Mouse (Mus musculus): Measurements from ENCODE around the gene Ptprn2. TPM values are rescaled to one million over a fixed set of nuclear protein-coding genes. Genes with fewer than 3 reads are reported as not detected.

The Ptprn2 gene
- total and polyA plus RNA-seq, 3 experiments: 0.17 TPM; not detected in 2

DNA sequence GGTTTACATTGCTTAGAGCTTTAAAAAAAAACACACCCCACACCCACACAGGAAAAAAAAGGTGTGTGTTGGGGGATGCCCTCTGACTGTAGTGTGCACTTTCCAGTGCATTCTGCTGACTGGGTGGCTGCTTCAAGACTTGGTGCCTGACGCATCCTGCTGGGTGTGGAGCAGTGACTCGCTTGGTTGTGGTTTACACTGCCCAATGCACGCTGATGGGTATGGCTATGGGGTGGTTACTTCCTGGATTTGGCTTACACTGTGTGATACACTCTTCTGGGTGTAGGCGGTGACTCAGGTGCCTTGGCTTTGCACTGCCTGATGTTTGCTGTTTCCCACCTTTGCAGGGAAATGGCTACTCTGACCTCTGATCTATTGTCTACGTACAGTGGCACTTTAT lies 18.5 kb upstream of the Ptprn2 start:
- Histone ChIP-seq H3K79me2 (replicated peaks; ENCODE audit: control insufficient read depth, extremely low read depth, insufficient read depth, poor library complexity, severe bottlenecking) (no peaks in the 10 kb centered on the region), H3K9ac (ENCODE audit: insufficient read depth, low read depth) (no peak overlapping the region), H3K36me3 (replicated peaks in 1 of 2; ENCODE audit: control insufficient read depth in 1 of 2, insufficient read depth in 1 of 2, low read length in 1 of 2) (peaks cover 9 to 47% of the 10 kb centered on the region in 2 experiments), H3K27me3 (replicated peaks) (no peaks in the 10 kb centered on the region), H3K4me2 (ENCODE audit: insufficient read depth, low read depth, poor library complexity, severe bottlenecking) (no peak overlapping the region), H3K4me1 (ENCODE audit: control insufficient read depth in 1 of 2, insufficient read depth in 2 of 2) (no peaks in the 10 kb centered on the region), H3K27ac (ENCODE audit: insufficient read depth, low read depth) (0 out of 2 replicates have a peak overlapping the region, but pooled peaks have one; percentile 0), H3K4me3 (replicated peaks in 1 of 3; ENCODE audit: low read depth in 2 of 3, low read length in 2 of 3, poor library complexity in 1 of 3) (no peak overlapping the region), H3K9me3 (replicated peaks; ENCODE audit: low read length) (no peaks in the 10 kb centered on the region)
- in situ Hi-C loops (cut with MboI; ENCODE audit: low pct_ligation_motif_present, low pct_unique_long_range_greater_than_20kb, low sequenced_read_pairs): no loop called here
- no peak for DNase-seq (ENCODE audit: extremely low read depth)
- TF ChIP-seq MYC (IDR thresholded peaks at IDR 0.05; ENCODE audit: low read depth, low read length) (no peak), ZC3H11A (IDR thresholded peaks at IDR 0.05; ENCODE audit: low read depth, low read length) (no peak), UBTF (IDR thresholded peaks at IDR 0.05; ENCODE audit: low read depth, low read length) (no peak), NRF1 (IDR thresholded peaks at IDR 0.05; ENCODE audit: low read depth, low read length) (no peak), SIN3A (IDR thresholded peaks at IDR 0.05; ENCODE audit: low read length) (no peak), BHLHE40 (IDR thresholded peaks at IDR 0.05; ENCODE audit: low read depth, low read length) (no peak), TBP (conservative IDR thresholded peaks at IDR 0.05; ENCODE audit: low read depth, low read length) (no peak), KAT2A (IDR thresholded peaks at IDR 0.05; ENCODE audit: insufficient replicate concordance, low read length) (no peak), MAX (IDR thresholded peaks at IDR 0.05; ENCODE audit: low read length) (no peak), EP300 (IDR thresholded peaks at IDR 0.05; ENCODE audit: low read length) (no peak), CHD2 (IDR thresholded peaks at IDR 0.05; ENCODE audit: low read length) (no peak), PAX5 (IDR thresholded peaks at IDR 0.05; ENCODE audit: low read length) (no peak)
- dilution Hi-C loops (cut with MboI; ENCODE audit: extremely low pct_ligation_motif_present, extremely low pct_unique_long_range_greater_than_20kb, low sequenced_read_pairs): no loop called here

DNA sequence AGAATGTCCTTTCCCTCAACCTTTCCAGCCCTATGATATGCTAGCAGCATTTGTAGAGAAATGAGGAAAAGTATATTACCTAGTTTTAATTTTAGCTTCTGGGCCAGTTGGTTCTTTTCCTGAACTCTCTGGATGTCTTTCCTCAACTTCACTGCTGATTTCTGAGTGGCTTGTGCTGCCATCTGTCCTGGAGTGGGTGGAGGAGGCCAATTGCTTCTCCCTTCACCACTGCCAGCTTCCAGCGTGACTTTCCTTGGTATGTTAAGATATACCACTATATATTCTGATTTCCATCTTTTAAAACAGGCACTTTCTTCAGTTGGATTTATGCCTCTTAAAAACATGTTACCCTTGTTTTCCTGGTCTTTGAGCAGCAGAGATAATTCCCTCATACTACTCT lies 17.2 kb upstream of the Ptprn2 start:
- H3K9me3 ChIP-seq (replicated peaks; ENCODE audit: low read length): no peaks in the 10 kb centered on the region
- H3K27ac ChIP-seq (ENCODE audit: insufficient read depth, low read depth): no peak overlapping the region
- no peaks in the 10 kb centered on the region for H3K4me1 ChIP-seq (ENCODE audit: control insufficient read depth in 1 of 2, insufficient read depth in 2 of 2)
- H3K79me2 ChIP-seq (replicated peaks; ENCODE audit: control insufficient read depth, extremely low read depth, insufficient read depth, poor library complexity, severe bottlenecking): no peaks in the 10 kb centered on the region
- no peak for TF ChIP-seq UBTF (IDR thresholded peaks at IDR 0.05; ENCODE audit: low read depth, low read length)
- no peak for TF ChIP-seq PAX5 (IDR thresholded peaks at IDR 0.05; ENCODE audit: low read length)
- no peak for TF ChIP-seq E2F4 (IDR thresholded peaks at IDR 0.05; ENCODE audit: insufficient replicate concordance, low read depth, low read length)
- TF ChIP-seq HCFC1 (IDR thresholded peaks at IDR 0.05; ENCODE audit: low read depth, low read length): no peak
- TF ChIP-seq NRF1 (IDR thresholded peaks at IDR 0.05; ENCODE audit: low read depth, low read length): no peak
- no peak for TF ChIP-seq NELFE (IDR thresholded peaks at IDR 0.05; ENCODE audit: low read depth, low read length)
- no peak for TF ChIP-seq ZKSCAN1 (IDR thresholded peaks at IDR 0.05; ENCODE audit: borderline replicate concordance, low read depth, low read length)
- TF ChIP-seq CHD2 (IDR thresholded peaks at IDR 0.05; ENCODE audit: low read length): no peak
- TF ChIP-seq ZMIZ1 (IDR thresholded peaks at IDR 0.05; ENCODE audit: low read depth, low read length): no peak
- no peak for TF ChIP-seq CHD1 (IDR thresholded peaks at IDR 0.05; ENCODE audit: low read depth, low read length)
- no peak for TF ChIP-seq ZNF384 (IDR thresholded peaks at IDR 0.05; ENCODE audit: low read depth, low read length)
- no peak for TF ChIP-seq ELF1 (IDR thresholded peaks at IDR 0.05; ENCODE audit: low read depth, low read length)
- dilution Hi-C loops (cut with MboI; ENCODE audit: extremely low pct_ligation_motif_present, extremely low pct_unique_long_range_greater_than_20kb, low sequenced_read_pairs): no loop called here
- no peak overlapping the region for H3K9ac ChIP-seq (ENCODE audit: insufficient read depth, low read depth)
- H3K27me3 ChIP-seq (replicated peaks): no peaks in the 10 kb centered on the region
- no peak overlapping the region for H3K4me3 ChIP-seq (replicated peaks in 1 of 3; ENCODE audit: low read depth in 2 of 3, low read length in 2 of 3, poor library complexity in 1 of 3)
- no peak overlapping the region for H3K4me2 ChIP-seq (ENCODE audit: insufficient read depth, low read depth, poor library complexity, severe bottlenecking)
- H3K36me3 ChIP-seq (replicated peaks in 1 of 2; ENCODE audit: control insufficient read depth in 1 of 2, insufficient read depth in 1 of 2, low read length in 1 of 2): peaks cover 9 to 42% of the 10 kb centered on the region in 2 experiments
- no peak for DNase-seq (ENCODE audit: extremely low read depth)
- in situ Hi-C loops (cut with MboI; ENCODE audit: low pct_ligation_motif_present, low pct_unique_long_range_greater_than_20kb, low sequenced_read_pairs): no loop called here
